Mouse (Mus musculus) adipocyte (in vitro differentiated cells): ENCODE measurements at regions not wholly inside any gene's neighbourhood (a gene's known extent, or its start where the extent isn't known, plus 50 kb on each side); places are given as distances from the start of the nearest gene placed in this dataset.
A peak's percentile ranks its signal among the peaks of the same experiment; 100 is the strongest.

Experiments used
- DNase-seq: peaks from one replicate; pipeline ENCODE4 v3.0.0-alpha.2; 2016; ENCODE audit warnings: low spot score

GRCm38 (mm10) chr3:14952169-14952729 lies 66.2 kb downstream of the Car2 start:
- DNase-seq, result no peak

- no peak for DNase-seq
Observed at GRCm38 (mm10) chr3:14952951-14953350, 66.9 kb downstream of the Car2 start.

- no peak for DNase-seq
Observed at GRCm38 (mm10) chr3:14957481-14957880, 71.4 kb downstream of the Car2 start.

- DNase-seq, result no peak
Observed at GRCm38 (mm10) chr3:14958277-14958676, 72.2 kb downstream of the Car2 start.

- DNase-seq, result peak; percentile 18
Observed at GRCm38 (mm10) chr3:14959586-14959985, 73.5 kb downstream of the Car2 start.

GRCm38 (mm10) chr3:14964795-14965194 lies 78.7 kb downstream of the Car2 start:
- no peak for DNase-seq

- DNase-seq, result no peak
Observed at GRCm38 (mm10) chr3:14965438-14966044, 79.5 kb downstream of the Car2 start.

GRCm38 (mm10) chr3:14967235-14967634 lies 81.2 kb downstream of the Car2 start:
- DNase-seq, result no peak

GRCm38 (mm10) chr3:14968345-14968744 lies 82.3 kb downstream of the Car2 start:
- DNase-seq, result no peak

- DNase-seq, result no peak
Observed at GRCm38 (mm10) chr3:14969698-14970097, 83.6 kb downstream of the Car2 start.

- DNase-seq, result no peak
Observed at GRCm38 (mm10) chr3:14971647-14972046, 85.6 kb downstream of the Car2 start.

GRCm38 (mm10) chr3:14974758-14975157 lies 88.7 kb downstream of the Car2 start:
- DNase-seq, result no peak

- no peak for DNase-seq
Observed at GRCm38 (mm10) chr3:14975203-14975602, 89.1 kb downstream of the Car2 start.

- no peak for DNase-seq
Observed at GRCm38 (mm10) chr3:14979116-14979613, 93.1 kb downstream of the Car2 start.

GRCm38 (mm10) chr3:14989635-14990034 lies 103.6 kb downstream of the Car2 start:
- no peak for DNase-seq

- no peak for DNase-seq
Observed at GRCm38 (mm10) chr3:14993936-14994335, 107.9 kb downstream of the Car2 start.

- no peak for DNase-seq
Observed at GRCm38 (mm10) chr3:14997241-14997640, 111.2 kb downstream of the Car2 start.

- DNase-seq, result peak; percentile 5
Observed at GRCm38 (mm10) chr3:14998521-14998920, 112.4 kb downstream of the Car2 start.

- DNase-seq, result no peak
Observed at GRCm38 (mm10) chr3:14999411-14999810, 113.3 kb downstream of the Car2 start.

- no peak for DNase-seq
Observed at GRCm38 (mm10) chr3:14999914-15000313, 113.8 kb downstream of the Car2 start.

GRCm38 (mm10) chr3:15000657-15001056 lies 114.6 kb downstream of the Car2 start:
- DNase-seq, result no peak

- peak; percentile 11 for DNase-seq
Observed at GRCm38 (mm10) chr3:15007821-15008220, 121.7 kb downstream of the Car2 start.

- peak; percentile 28 for DNase-seq
Observed at GRCm38 (mm10) chr3:15008501-15008900, 122.4 kb downstream of the Car2 start.

- DNase-seq, result no peak
Observed at GRCm38 (mm10) chr3:15009747-15010146, 123.7 kb downstream of the Car2 start.
